Mouse (Mus musculus): ENCODE results near the gene D11Wsu47e. TPM values are rescaled to one million over a fixed set of nuclear protein-coding genes. Genes with fewer than 3 reads are reported as not detected.

D11Wsu47e gene
- polyA plus RNA-seq, 1 experiment from 2014 or later = 11.9 TPM

DNA sequence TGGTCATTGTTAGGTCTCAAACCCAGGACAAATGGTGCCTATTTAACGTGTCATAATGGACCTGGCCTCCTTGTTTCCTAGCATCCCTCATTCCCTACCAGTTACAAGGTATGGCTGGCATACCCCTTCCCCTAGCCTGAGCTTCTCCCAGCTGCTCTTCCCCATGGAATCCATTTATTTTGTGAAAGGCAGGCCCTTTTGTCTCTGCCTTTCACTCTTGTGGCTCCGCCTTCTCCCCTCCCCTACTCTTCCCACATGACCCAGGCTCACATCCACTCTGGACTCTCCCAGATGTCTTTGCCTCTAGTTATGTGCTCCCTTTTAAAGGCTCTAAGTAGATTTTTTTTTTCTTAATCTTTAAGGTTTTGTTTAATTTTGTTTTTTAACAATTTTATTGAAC lies 2.8 kb downstream of the D11Wsu47e start:
- Histone ChIP-seq H3K4me3 (ENCODE audit: low read depth, low read length) (no peak overlapping the region), H3K9me3 (ENCODE audit: low read length) (no peaks in the 10 kb centered on the region), H3K27me3 (replicated peaks; ENCODE audit: insufficient read depth, low read length) (no peaks in the 10 kb centered on the region), H3K4me1 (ENCODE audit: insufficient read depth, low read depth, low read length) (peaks cover 7% of the 10 kb centered on the region; the same call in 1 of the 2 replicates), H3K27ac (ENCODE audit: low read length) (no peak overlapping the region), H3K4me2 (replicated peaks; ENCODE audit: low read depth, low read length) (no peak overlapping the region), H3K9ac (replicated peaks; ENCODE audit: low read depth) (no peak overlapping the region), H3K36me3 (ENCODE audit: insufficient read depth, low read length) (0 out of 2 replicates have a peak, but pooled peaks cover 13% of the 10 kb centered on the region)
- DNase-seq (ENCODE audit: low spot score) (no peak), ATAC-seq (no peak)
- WGBS = 74% methylated on average over 2 of the region's 2 CpGs
- no peak for TF ChIP-seq EP300 (IDR thresholded peaks at IDR 0.05)
- no peak for TF ChIP-seq CTCF (IDR thresholded peaks at IDR 0.05)

DNA sequence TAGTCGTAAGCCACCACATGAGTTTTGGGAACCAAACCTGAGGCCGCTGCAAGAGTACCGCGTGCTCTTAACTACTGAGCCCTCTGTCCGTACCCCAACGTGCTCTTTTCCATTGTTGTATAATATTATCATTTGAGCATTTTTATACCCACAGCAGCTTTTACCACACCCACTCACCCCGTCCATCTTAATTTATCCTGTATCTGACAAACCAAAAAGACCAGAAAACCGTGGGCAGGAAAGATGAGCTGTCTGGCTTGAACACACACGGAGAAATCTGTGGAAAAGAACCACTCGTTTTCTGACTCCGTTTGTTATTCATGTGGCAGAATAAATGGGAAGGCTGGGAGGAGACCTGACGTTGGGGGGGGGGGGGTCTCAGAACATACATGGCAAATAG lies 6.3 kb downstream of the D11Wsu47e start:
- no peak for ATAC-seq
- Histone ChIP-seq H3K4me1 (ENCODE audit: insufficient read depth, low read depth, low read length) (no peaks in the 10 kb centered on the region), H3K27me3 (replicated peaks; ENCODE audit: insufficient read depth, low read length) (no peaks in the 10 kb centered on the region), H3K4me3 (ENCODE audit: low read depth, low read length) (no peak overlapping the region), H3K36me3 (ENCODE audit: insufficient read depth, low read length) (0 out of 2 replicates have a peak, but pooled peaks cover 17% of the 10 kb centered on the region), H3K27ac (ENCODE audit: low read length) (no peak overlapping the region), H3K4me2 (replicated peaks; ENCODE audit: low read depth, low read length) (no peak overlapping the region), H3K9ac (replicated peaks; ENCODE audit: low read depth) (no peak overlapping the region), H3K9me3 (ENCODE audit: low read length) (no peaks in the 10 kb centered on the region)
- TF ChIP-seq EP300 (IDR thresholded peaks at IDR 0.05) = no peak
- no peak for TF ChIP-seq CTCF (IDR thresholded peaks at IDR 0.05)
- DNase-seq (ENCODE audit: low spot score) = no peak
- WGBS = 86% methylated on average over 12 of the region's 12 CpGs

DNA sequence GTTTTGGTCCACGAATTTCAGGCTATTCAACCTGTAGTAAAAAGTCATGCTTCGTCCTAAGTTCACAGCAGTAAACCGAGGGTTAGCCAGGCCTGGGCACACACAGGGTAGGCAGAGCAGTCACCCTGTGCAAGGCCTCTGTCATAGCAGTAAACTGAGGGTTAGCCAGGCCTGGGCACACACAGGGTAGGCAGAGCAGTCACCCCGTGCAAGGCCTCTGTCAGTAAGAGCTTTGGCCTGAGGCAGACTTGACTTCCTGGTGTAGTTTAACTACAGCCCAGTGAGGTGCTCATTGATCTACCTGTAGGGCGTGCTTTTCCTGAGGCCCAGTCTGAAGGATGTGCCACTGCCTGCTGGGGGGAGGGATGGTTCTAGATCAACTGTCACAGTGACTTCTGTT lies 7.1 kb downstream of the D11Wsu47e start:
- Histone ChIP-seq H3K9me3 (ENCODE audit: low read length) (no peaks in the 10 kb centered on the region), H3K4me2 (replicated peaks; ENCODE audit: low read depth, low read length) (no peak overlapping the region), H3K4me3 (ENCODE audit: low read depth, low read length) (no peak overlapping the region), H3K27ac (ENCODE audit: low read length) (no peak overlapping the region), H3K9ac (replicated peaks; ENCODE audit: low read depth) (no peak overlapping the region), H3K36me3 (ENCODE audit: insufficient read depth, low read length) (0 out of 2 replicates have a peak, but pooled peaks cover 17% of the 10 kb centered on the region), H3K27me3 (replicated peaks; ENCODE audit: insufficient read depth, low read length) (no peaks in the 10 kb centered on the region), H3K4me1 (ENCODE audit: insufficient read depth, low read depth, low read length) (no peaks in the 10 kb centered on the region)
- no peak for ATAC-seq
- no peak for DNase-seq (ENCODE audit: low spot score)
- TF ChIP-seq CTCF (IDR thresholded peaks at IDR 0.05) = no peak
- no peak for TF ChIP-seq EP300 (IDR thresholded peaks at IDR 0.05)
- WGBS = 87% methylated on average over 5 of the region's 5 CpGs

DNA sequence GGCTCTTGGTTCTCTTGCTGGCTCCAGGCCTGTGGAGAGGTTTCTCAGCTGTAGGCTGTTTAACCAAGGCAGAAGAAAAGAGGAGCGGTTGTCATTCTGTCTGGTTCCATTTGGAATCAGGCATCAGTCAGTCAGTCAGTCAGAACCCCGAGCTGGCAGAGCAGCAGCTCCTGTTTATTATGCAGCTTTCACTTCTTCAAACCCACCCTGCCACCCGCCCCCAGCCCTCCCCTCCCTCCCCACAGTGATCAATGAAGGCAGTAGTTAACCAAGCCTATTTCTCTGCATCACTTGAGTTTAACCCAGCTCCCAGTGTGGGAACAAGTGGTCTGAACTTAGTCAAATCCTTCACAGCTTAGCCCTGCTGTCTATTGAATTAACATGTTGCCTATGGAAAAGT lies 7.6 kb downstream of the D11Wsu47e start:
- DNase-seq (ENCODE audit: low spot score) = no peak
- TF ChIP-seq CTCF (IDR thresholded peaks at IDR 0.05) (no peak), EP300 (IDR thresholded peaks at IDR 0.05) (no peak)
- 0 out of 2 replicates have a peak, but pooled peaks cover 17% of the 10 kb centered on the region for H3K36me3 ChIP-seq (ENCODE audit: insufficient read depth, low read length)
- no peak overlapping the region for H3K27ac ChIP-seq (ENCODE audit: low read length)
- no peak overlapping the region for H3K4me3 ChIP-seq (ENCODE audit: low read depth, low read length)
- WGBS = 73% methylated on average over 3 of the region's 3 CpGs
- H3K4me2 ChIP-seq (replicated peaks; ENCODE audit: low read depth, low read length) = no peak overlapping the region
- H3K27me3 ChIP-seq (replicated peaks; ENCODE audit: insufficient read depth, low read length) = no peaks in the 10 kb centered on the region
- no peaks in the 10 kb centered on the region for H3K4me1 ChIP-seq (ENCODE audit: insufficient read depth, low read depth, low read length)
- no peak overlapping the region for H3K9ac ChIP-seq (replicated peaks; ENCODE audit: low read depth)
- H3K9me3 ChIP-seq (ENCODE audit: low read length) = no peaks in the 10 kb centered on the region
- ATAC-seq = no peak

DNA sequence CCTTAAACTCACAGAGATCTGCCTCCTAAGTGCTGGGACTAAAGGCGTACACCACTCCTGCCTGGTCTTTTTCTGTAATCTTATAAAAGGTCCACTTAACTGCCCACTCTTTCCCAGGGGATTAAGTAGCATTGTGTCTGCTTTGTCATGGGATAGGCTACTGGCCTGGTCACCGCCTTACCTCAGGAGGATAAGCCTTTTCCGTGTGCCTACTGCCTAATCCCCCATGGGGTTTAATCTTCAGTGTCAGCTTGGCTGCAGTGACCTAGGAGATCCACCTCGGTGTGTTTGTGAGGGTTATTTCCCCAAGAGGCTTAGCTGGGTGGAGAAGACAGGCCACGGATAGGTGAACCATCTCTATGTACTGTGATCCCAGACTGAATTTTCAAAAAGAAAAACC lies 13.4 kb downstream of the D11Wsu47e start:
- 0 out of 2 replicates have a peak, but pooled peaks cover 4% of the 10 kb centered on the region for H3K36me3 ChIP-seq (ENCODE audit: insufficient read depth, low read length)

DNA sequence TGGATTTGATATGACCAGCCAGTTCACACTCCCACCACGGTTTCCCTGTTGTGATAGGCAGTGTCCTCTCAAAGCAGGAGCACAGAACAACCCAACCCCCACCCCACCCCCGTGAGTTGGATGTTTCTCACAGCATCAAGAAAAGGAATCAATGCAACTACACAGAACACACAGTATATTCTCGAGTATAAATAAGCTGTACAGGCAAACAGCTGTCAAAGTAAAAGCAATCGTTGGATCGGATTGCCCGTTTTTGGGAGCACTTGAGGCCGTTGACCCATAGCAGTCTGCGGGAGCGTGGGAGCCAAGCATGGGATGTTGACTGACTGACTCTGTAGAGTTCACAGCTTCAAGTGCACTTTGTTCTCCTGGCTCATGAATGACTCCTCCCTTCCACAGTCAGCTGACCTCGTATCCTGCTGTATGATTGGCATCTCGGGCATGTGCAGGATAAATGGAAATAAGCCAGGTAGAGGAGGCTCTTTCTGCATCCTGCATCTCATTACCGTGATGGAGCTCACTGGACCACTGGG lies 13.9 kb downstream of the D11Wsu47e start:
- Histone ChIP-seq H3K4me3 (ENCODE audit: low read depth, low read length) (no peak overlapping the region), H3K27ac (ENCODE audit: low read length) (no peak overlapping the region), H3K27me3 (replicated peaks; ENCODE audit: insufficient read depth, low read length) (no peaks in the 10 kb centered on the region), H3K9ac (replicated peaks; ENCODE audit: low read depth) (no peak overlapping the region), H3K9me3 (ENCODE audit: low read length) (no peaks in the 10 kb centered on the region), H3K4me2 (replicated peaks; ENCODE audit: low read depth, low read length) (no peak overlapping the region), H3K36me3 (ENCODE audit: insufficient read depth, low read length) (0 out of 2 replicates have a peak, but pooled peaks cover 4% of the 10 kb centered on the region), H3K4me1 (ENCODE audit: insufficient read depth, low read depth, low read length) (no peaks in the 10 kb centered on the region)
- ATAC-seq (peak; percentile 80), DNase-seq (ENCODE audit: low spot score) (peak; percentile 84)
- WGBS = 53% methylated on average over 12 of the region's 12 CpGs
- TF ChIP-seq EP300 (IDR thresholded peaks at IDR 0.05) = peak; percentile 51
- TF ChIP-seq CTCF (IDR thresholded peaks at IDR 0.05) = no peak

More for the DNA sequence above, 13.4 kb downstream of the D11Wsu47e start:
- Histone ChIP-seq H3K27me3 (replicated peaks; ENCODE audit: insufficient read depth, low read length) (no peaks in the 10 kb centered on the region), H3K4me3 (ENCODE audit: low read depth, low read length) (no peak overlapping the region), H3K4me2 (replicated peaks; ENCODE audit: low read depth, low read length) (no peak overlapping the region), H3K9me3 (ENCODE audit: low read length) (no peaks in the 10 kb centered on the region), H3K9ac (replicated peaks; ENCODE audit: low read depth) (no peak overlapping the region), H3K27ac (ENCODE audit: low read length) (peak overlapping the region; percentile 51), H3K4me1 (ENCODE audit: insufficient read depth, low read depth, low read length) (no peaks in the 10 kb centered on the region)
- 81% methylated on average over 5 of the region's 5 CpGs for WGBS
- TF ChIP-seq CTCF (IDR thresholded peaks at IDR 0.05) (no peak), EP300 (IDR thresholded peaks at IDR 0.05) (no peak)
- DNase-seq (ENCODE audit: low spot score) (no peak), ATAC-seq (no peak; the same call in 1 of the 2 replicates)
